Comparison of ENCODE assay signal across 20 mouse cellular contexts in the genomic region with DNA sequence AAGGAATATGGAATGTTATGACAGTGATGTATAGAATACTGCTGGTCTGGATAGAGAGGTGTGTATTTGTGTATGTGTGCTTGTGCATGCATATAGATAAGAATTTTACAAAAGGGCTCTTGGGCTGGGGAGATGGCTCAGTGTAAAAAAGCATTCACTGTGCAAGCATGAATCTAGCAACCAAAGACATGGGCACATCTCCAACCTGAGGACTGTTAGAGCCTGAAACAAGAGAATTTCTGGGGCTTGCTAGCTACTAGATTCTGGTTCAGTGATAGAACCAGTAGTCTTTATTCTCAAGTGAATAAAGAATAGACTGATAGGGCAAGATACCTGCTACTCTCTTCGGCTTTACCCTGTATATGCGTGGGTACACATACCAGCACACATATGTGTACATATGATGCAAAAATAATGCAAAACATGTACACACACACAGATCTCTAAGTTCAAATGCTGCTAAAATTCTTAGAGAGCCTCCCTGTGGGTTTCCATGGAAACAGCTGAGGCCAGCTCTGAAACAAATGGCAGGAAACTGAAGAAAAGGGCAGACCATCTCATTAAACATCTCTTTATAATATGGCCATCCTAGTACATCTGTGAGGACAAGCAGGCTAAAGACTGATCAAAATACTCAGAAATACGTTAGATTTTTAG.
DNase-seq lines count a peak whose midpoint lies in the region; ATAC-seq lines count a peak whose summit lies in the region.
"Had no signal": no experiment of that assay in that cellular context is flagged by ENCODE, and none has a peak within 500 bp of the region (broad histone marks: within the 10 kb centered on the region; RNA-seq: fewer than 3 reads in every experiment).

No protein-coding gene starts in this region.

- no peak overlapping the region for H3K4me3 ChIP-seq in hindbrain, embryonic 14.5 days (replicated peaks; ENCODE audit: low read length)
- H3K4me3 ChIP-seq in midbrain, embryonic 12.5 days, result no peak overlapping the region
- H3K4me3 ChIP-seq: heart, adult 2 months; liver, embryonic 13.5 days; lung, embryonic 15.5 days; myocyte had no signal

- H3K27me3 ChIP-seq in hindbrain, embryonic 14.5 days (ENCODE audit: control insufficient read depth, insufficient read depth, low read length), result no peaks in the 10 kb centered on the region
- no peaks in the 10 kb centered on the region for H3K27me3 ChIP-seq in midbrain, embryonic 12.5 days
- H3K27me3 ChIP-seq: CH12.LX; liver, embryonic 13.5 days; lung, embryonic 15.5 days had no signal

- peaks cover 7% of the 10 kb centered on the region for H3K4me1 ChIP-seq in hindbrain, embryonic 14.5 days (replicated peaks; ENCODE audit: control insufficient read depth, insufficient read depth, low read length)
- H3K4me1 ChIP-seq in midbrain, embryonic 12.5 days, result peaks cover 12% of the 10 kb centered on the region; the same call in 1 of the 2 replicates
- H3K4me1 ChIP-seq: liver, embryonic 13.5 days; lung, embryonic 15.5 days had no signal

- peak overlapping the region; percentile 70 for H3K27ac ChIP-seq in hindbrain, embryonic 14.5 days
- H3K27ac ChIP-seq in midbrain, embryonic 12.5 days (replicated peaks), result peak overlapping the region; percentile 61
- H3K27ac ChIP-seq: heart, adult 2 months; liver, embryonic 13.5 days; lung, embryonic 15.5 days; stomach, postnatal 0 days had no signal

- no peaks in the 10 kb centered on the region for H3K36me3 ChIP-seq in hindbrain, embryonic 14.5 days (replicated peaks; ENCODE audit: control insufficient read depth, insufficient read depth)
- H3K36me3 ChIP-seq in midbrain, embryonic 12.5 days, result no peaks in the 10 kb centered on the region
- H3K36me3 ChIP-seq: liver, embryonic 13.5 days; lung, embryonic 15.5 days had no signal

- no peaks in the 10 kb centered on the region for H3K9me3 ChIP-seq in hindbrain, embryonic 14.5 days (ENCODE audit: control insufficient read depth, low read length)
- no peaks in the 10 kb centered on the region for H3K9me3 ChIP-seq in midbrain, embryonic 12.5 days
- H3K9me3 ChIP-seq: lung, embryonic 15.5 days had no signal

- no peak overlapping the region for H3K4me2 ChIP-seq in hindbrain, embryonic 14.5 days (replicated peaks)
- H3K4me2 ChIP-seq in midbrain, embryonic 12.5 days (replicated peaks), result peak overlapping the region; percentile 30; the same call in 1 of the 2 replicates
- H3K4me2 ChIP-seq: liver, embryonic 13.5 days; lung, embryonic 15.5 days had no signal

- ATAC-seq in frontal cortex, adult (ENCODE audit: low TSS enrichment), result peak; percentile 44; the same call in 1 of the 2 replicates
- ATAC-seq in hindbrain, embryonic 14.5 days (ENCODE audit: low FRiP score), result peak; percentile 48; the same call in 1 of the 2 replicates
- ATAC-seq in midbrain, embryonic 12.5 days (ENCODE audit: low FRiP score, low read depth), result peak; percentile 68
- ATAC-seq: inflammation-experienced regulatory T-cells, adult 6 months had no signal

- 67% methylated on average over 3 of the region's 3 CpGs for WGBS in hindbrain, embryonic 14.5 days
- WGBS in midbrain, embryonic 12.5 days, result 70% methylated on average over 3 of the region's 3 CpGs

- no peak for DNase-seq in frontal cortex, postnatal 14 days (ENCODE audit: low spot score in 2 of 2)
- DNase-seq in brain, embryonic 18.5 days (ENCODE audit: low read depth, low spot score), result peak; percentile 12
- DNase-seq in hindbrain, embryonic 14.5 days (ENCODE audit: low spot score), result peak; percentile 39
- no peak for DNase-seq in kidney, adult 8-10 months
- no peak for DNase-seq in thymus, postnatal 14 days
- DNase-seq in adrenal gland, adult 8-10 months, result no peak
- DNase-seq: cerebellum, adult 8-10 months; gastrocnemius, postnatal 10 days; heart, adult 2 months; kidney, adult 9 months; left cerebral cortex, postnatal 4 days; liver, embryonic 13.5 days; right cerebral cortex, adult 18-20 months had no signal

- H3K9ac ChIP-seq in hindbrain, embryonic 14.5 days, result no peak overlapping the region
- H3K9ac ChIP-seq in midbrain, embryonic 12.5 days (replicated peaks), result no peak overlapping the region
- H3K9ac ChIP-seq: liver, embryonic 13.5 days; lung, embryonic 15.5 days had no signal

Comparison
In these comparisons a context has a peak if more than half of its experiments do, and no peak if none do; other contexts are left out.
1. DNase-seq: peak in brain, embryonic 18.5 days (single experiment) and hindbrain, embryonic 14.5 days (single experiment); none in frontal cortex, postnatal 14 days (0 of 2), kidney, adult 8-10 months (0 of 2), thymus, postnatal 14 days (single experiment) and adrenal gland, adult 8-10 months (single experiment).
2. Peak in every context shown above with its lines, with median percentiles within 50 percentile points of each other: ATAC-seq.